Mouse (Mus musculus): ENCODE data around the gene Hoxc6. TPM values are rescaled to one million over a fixed set of nuclear protein-coding genes. Genes with fewer than 3 reads are reported as not detected.

Gene Hoxc6
- polyA plus RNA-seq (2015; fragmentation: Nextera tagmentation; extraction: Ambion mirVana): 0.36 TPM in 2 replicates

- WGBS: 2% methylated on average over 19 of the region's 19 CpGs
- Histone ChIP-seq H3K27me3 (ENCODE audit: control insufficient read depth, insufficient read depth, low read depth, low read length) (peaks cover 92% of the 10 kb centered on the region), H3K4me2 (ENCODE audit: low read depth, low read length) (peak within 1 kb of the TSS; percentile 62), H3K4me3 (ENCODE audit: low read length) (peak within 1 kb of the TSS; percentile 46), H3K36me3 (ENCODE audit: control insufficient read depth, insufficient read depth, low read length) (no peaks in the 10 kb centered on the region), H3K9me3 (ENCODE audit: control insufficient read depth, low read length) (no peaks in the 10 kb centered on the region), H3K9ac (ENCODE audit: low read length) (no peak within 1 kb of the TSS), H3K27ac (ENCODE audit: low read length) (no peak within 1 kb of the TSS), H3K4me1 (replicated peaks; ENCODE audit: control insufficient read depth, insufficient read depth, low read length) (no peaks in the 10 kb centered on the region; the same call in 1 of the 2 replicates)
- no peak for ATAC-seq (ENCODE audit: low read depth)
Measured at GRCm38 (mm10) chr15:102997939-102998355, at the start of gene Hoxc6. Gene Hoxc6 (plus strand): TSS chr15:102998257.

GRCm38 (mm10) chr15:102948842-102949241 is 49.2 kb upstream of the Hoxc6 start:
- no peaks in the 10 kb centered on the region for H3K36me3 ChIP-seq (ENCODE audit: control insufficient read depth, insufficient read depth, low read length)
- no peak overlapping the region for H3K9ac ChIP-seq (ENCODE audit: low read length)
- no peak overlapping the region for H3K27ac ChIP-seq (ENCODE audit: low read length)
- H3K4me1 ChIP-seq (replicated peaks; ENCODE audit: control insufficient read depth, insufficient read depth, low read length): no peaks in the 10 kb centered on the region
- no peaks in the 10 kb centered on the region for H3K9me3 ChIP-seq (ENCODE audit: control insufficient read depth, low read length)
- ATAC-seq (ENCODE audit: low read depth): no peak
- H3K27me3 ChIP-seq (ENCODE audit: control insufficient read depth, insufficient read depth, low read depth, low read length): peaks cover 93% of the 10 kb centered on the region
- WGBS: 11% methylated on average over 2 of the region's 2 CpGs
- H3K4me3 ChIP-seq (ENCODE audit: low read length): no peak overlapping the region
- no peak overlapping the region for H3K4me2 ChIP-seq (ENCODE audit: low read depth, low read length)

- Histone ChIP-seq H3K9me3 (ENCODE audit: control insufficient read depth, low read length) (no peaks in the 10 kb centered on the region), H3K9ac (ENCODE audit: low read length) (no peak overlapping the region), H3K27ac (ENCODE audit: low read length) (no peak overlapping the region), H3K36me3 (ENCODE audit: control insufficient read depth, insufficient read depth, low read length) (no peaks in the 10 kb centered on the region), H3K4me3 (ENCODE audit: low read length) (no peak overlapping the region), H3K4me1 (replicated peaks; ENCODE audit: control insufficient read depth, insufficient read depth, low read length) (no peaks in the 10 kb centered on the region), H3K4me2 (ENCODE audit: low read depth, low read length) (no peak overlapping the region), H3K27me3 (ENCODE audit: control insufficient read depth, insufficient read depth, low read depth, low read length) (peaks cover 94% of the 10 kb centered on the region)
- ATAC-seq (ENCODE audit: low read depth): no peak
- WGBS: 1% methylated on average over 20 of the region's 20 CpGs
Measured at GRCm38 (mm10) chr15:102949696-102950095, 48.4 kb upstream of the Hoxc6 start.

DNA sequence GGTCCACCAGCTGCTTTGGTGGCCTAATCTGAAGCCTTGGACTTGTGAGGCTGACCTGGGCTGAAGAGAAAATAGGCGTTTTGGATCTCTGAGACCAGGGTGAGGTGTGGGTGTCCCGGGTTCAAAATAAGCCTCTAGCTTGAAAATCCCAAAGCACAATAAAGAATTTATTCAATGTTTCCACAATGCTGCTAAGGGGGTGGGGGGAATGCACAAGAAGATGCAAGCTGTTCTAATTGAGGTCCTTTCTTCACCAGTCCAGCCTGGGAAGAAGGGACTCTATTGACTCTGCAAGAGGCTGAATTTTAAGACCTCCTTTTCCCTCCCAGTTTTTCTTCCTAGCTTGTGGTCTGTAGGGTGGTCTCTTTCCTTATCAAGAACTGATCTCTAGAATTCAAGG is 47.2 kb upstream of the Hoxc6 start:
- Histone ChIP-seq H3K4me2 (ENCODE audit: low read depth, low read length) (no peak overlapping the region), H3K27ac (ENCODE audit: low read length) (no peak overlapping the region), H3K9me3 (ENCODE audit: control insufficient read depth, low read length) (no peaks in the 10 kb centered on the region), H3K27me3 (ENCODE audit: control insufficient read depth, insufficient read depth, low read depth, low read length) (peaks cover 95% of the 10 kb centered on the region), H3K36me3 (ENCODE audit: control insufficient read depth, insufficient read depth, low read length) (no peaks in the 10 kb centered on the region), H3K9ac (ENCODE audit: low read length) (no peak overlapping the region), H3K4me1 (replicated peaks; ENCODE audit: control insufficient read depth, insufficient read depth, low read length) (no peaks in the 10 kb centered on the region), H3K4me3 (ENCODE audit: low read length) (no peak overlapping the region)
- ATAC-seq (ENCODE audit: low read depth): no peak
- WGBS: 11% methylated on average over 2 of the region's 2 CpGs

GRCm38 (mm10) chr15:102953561-102953960 is 44.5 kb upstream of the Hoxc6 start:
- no peak overlapping the region for H3K4me3 ChIP-seq (ENCODE audit: low read length)

GRCm38 (mm10) chr15:102954192-102955006 is 43.7 kb upstream of the Hoxc6 start, which contains the start of gene Hoxc11:
Gene Hoxc11 (plus strand): TSS chr15:102954427.
- Histone ChIP-seq H3K27ac (ENCODE audit: low read length) (no peak within 1 kb of the TSS), H3K4me3 (ENCODE audit: low read length) (no peak within 1 kb of the TSS), H3K9me3 (ENCODE audit: control insufficient read depth, low read length) (no peaks in the 10 kb centered on the region), H3K27me3 (ENCODE audit: control insufficient read depth, insufficient read depth, low read depth, low read length) (peaks cover 93% of the 10 kb centered on the region), H3K36me3 (ENCODE audit: control insufficient read depth, insufficient read depth, low read length) (no peaks in the 10 kb centered on the region), H3K4me1 (replicated peaks; ENCODE audit: control insufficient read depth, insufficient read depth, low read length) (no peaks in the 10 kb centered on the region), H3K9ac (ENCODE audit: low read length) (no peak within 1 kb of the TSS), H3K4me2 (ENCODE audit: low read depth, low read length) (no peak within 1 kb of the TSS)
- ATAC-seq (ENCODE audit: low read depth): 0 out of 2 replicates have a peak, but pooled peaks have one; percentile 10
- WGBS: 1% methylated on average over 57 of the region's 57 CpGs

More at GRCm38 (mm10) chr15:102953561-102953960, 44.5 kb upstream of the Hoxc6 start:
- Histone ChIP-seq H3K9me3 (ENCODE audit: control insufficient read depth, low read length) (no peaks in the 10 kb centered on the region), H3K9ac (ENCODE audit: low read length) (no peak overlapping the region), H3K36me3 (ENCODE audit: control insufficient read depth, insufficient read depth, low read length) (no peaks in the 10 kb centered on the region), H3K4me1 (replicated peaks; ENCODE audit: control insufficient read depth, insufficient read depth, low read length) (no peaks in the 10 kb centered on the region), H3K27me3 (ENCODE audit: control insufficient read depth, insufficient read depth, low read depth, low read length) (peaks cover 95% of the 10 kb centered on the region), H3K27ac (ENCODE audit: low read length) (no peak overlapping the region), H3K4me2 (ENCODE audit: low read depth, low read length) (no peak overlapping the region)
- no peak for ATAC-seq (ENCODE audit: low read depth)
- WGBS: 3% methylated on average over 6 of the region's 6 CpGs

- H3K9ac ChIP-seq (ENCODE audit: low read length): no peak overlapping the region
- no peaks in the 10 kb centered on the region for H3K9me3 ChIP-seq (ENCODE audit: control insufficient read depth, low read length)
- H3K27ac ChIP-seq (ENCODE audit: low read length): no peak overlapping the region
- H3K27me3 ChIP-seq (ENCODE audit: control insufficient read depth, insufficient read depth, low read depth, low read length): peaks cover 95% of the 10 kb centered on the region
- H3K36me3 ChIP-seq (ENCODE audit: control insufficient read depth, insufficient read depth, low read length): no peaks in the 10 kb centered on the region
- WGBS: under 1% methylated on average over 27 of the region's 28 CpGs
- no peaks in the 10 kb centered on the region for H3K4me1 ChIP-seq (replicated peaks; ENCODE audit: control insufficient read depth, insufficient read depth, low read length)
- no peak overlapping the region for H3K4me3 ChIP-seq (ENCODE audit: low read length)
- ATAC-seq (ENCODE audit: low read depth): no peak
- no peak overlapping the region for H3K4me2 ChIP-seq (ENCODE audit: low read depth, low read length)
Measured at GRCm38 (mm10) chr15:102955007-102955382, 43.1 kb upstream of the Hoxc6 start.

GRCm38 (mm10) chr15:102955833-102956640 is 42.0 kb upstream of the Hoxc6 start:
- H3K4me1 ChIP-seq (replicated peaks; ENCODE audit: control insufficient read depth, insufficient read depth, low read length): no peaks in the 10 kb centered on the region
- H3K4me2 ChIP-seq (ENCODE audit: low read depth, low read length): no peak overlapping the region
- H3K4me3 ChIP-seq (ENCODE audit: low read length): no peak overlapping the region
- H3K9me3 ChIP-seq (ENCODE audit: control insufficient read depth, low read length): no peaks in the 10 kb centered on the region
- no peaks in the 10 kb centered on the region for H3K36me3 ChIP-seq (ENCODE audit: control insufficient read depth, insufficient read depth, low read length)
- no peak overlapping the region for H3K27ac ChIP-seq (ENCODE audit: low read length)
- ATAC-seq (ENCODE audit: low read depth): no peak
- under 1% methylated on average over 40 of the region's 40 CpGs for WGBS
- no peak overlapping the region for H3K9ac ChIP-seq (ENCODE audit: low read length)
- H3K27me3 ChIP-seq (ENCODE audit: control insufficient read depth, insufficient read depth, low read depth, low read length): peaks cover 96% of the 10 kb centered on the region

- Histone ChIP-seq H3K27me3 (ENCODE audit: control insufficient read depth, insufficient read depth, low read depth, low read length) (peaks cover 96% of the 10 kb centered on the region), H3K9ac (ENCODE audit: low read length) (no peak overlapping the region), H3K27ac (ENCODE audit: low read length) (no peak overlapping the region), H3K4me1 (replicated peaks; ENCODE audit: control insufficient read depth, insufficient read depth, low read length) (no peaks in the 10 kb centered on the region), H3K36me3 (ENCODE audit: control insufficient read depth, insufficient read depth, low read length) (no peaks in the 10 kb centered on the region), H3K9me3 (ENCODE audit: control insufficient read depth, low read length) (no peaks in the 10 kb centered on the region), H3K4me2 (ENCODE audit: low read depth, low read length) (no peak overlapping the region), H3K4me3 (ENCODE audit: low read length) (no peak overlapping the region)
- WGBS: 0% methylated on average over 12 of the region's 12 CpGs
- no peak for ATAC-seq (ENCODE audit: low read depth)
Measured at GRCm38 (mm10) chr15:102956906-102957305, 41.2 kb upstream of the Hoxc6 start.
